Mouse (Mus musculus) right cerebral cortex, adult 2 months (tissue): ENCODE measurements around the gene Cyp11a1.
A peak's percentile ranks its signal among the peaks of the same experiment; 100 is the strongest.

ENCODE experiments used
- DNase-seq, 2 experiments: peaks; one replicate each; pipeline ENCODE4 v3.0.0; 2021 to 2022; ENCODE audit warnings: low spot score in 2 of 2

Cyp11a1 gene

DNA sequence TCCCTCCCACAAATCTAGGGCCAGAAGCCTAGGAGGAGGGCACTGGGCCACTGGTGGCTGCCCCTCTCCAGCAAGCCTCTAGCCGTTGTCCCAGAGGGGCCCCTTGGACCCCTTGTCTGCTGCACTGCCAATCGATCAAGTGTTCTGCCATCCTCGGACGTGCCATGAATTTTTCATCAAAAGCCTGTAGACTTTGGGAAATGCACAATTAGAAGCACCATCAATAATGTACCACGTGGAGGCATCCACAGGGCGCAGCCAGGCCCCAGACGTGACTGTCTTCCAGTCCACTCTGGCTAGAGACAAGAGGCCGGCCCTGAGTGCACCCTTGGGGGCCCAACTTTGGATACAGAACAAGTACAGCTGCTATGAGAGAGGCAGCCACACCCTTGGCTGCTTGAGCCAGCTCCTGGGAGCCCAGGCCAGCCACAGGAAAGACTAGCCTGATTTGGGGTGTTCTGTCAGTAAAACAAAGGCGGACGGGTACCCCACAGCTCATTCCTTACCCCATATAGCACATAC, 37.3 kb downstream of the Cyp11a1 start:
- DNase-seq = no peak

DNA sequence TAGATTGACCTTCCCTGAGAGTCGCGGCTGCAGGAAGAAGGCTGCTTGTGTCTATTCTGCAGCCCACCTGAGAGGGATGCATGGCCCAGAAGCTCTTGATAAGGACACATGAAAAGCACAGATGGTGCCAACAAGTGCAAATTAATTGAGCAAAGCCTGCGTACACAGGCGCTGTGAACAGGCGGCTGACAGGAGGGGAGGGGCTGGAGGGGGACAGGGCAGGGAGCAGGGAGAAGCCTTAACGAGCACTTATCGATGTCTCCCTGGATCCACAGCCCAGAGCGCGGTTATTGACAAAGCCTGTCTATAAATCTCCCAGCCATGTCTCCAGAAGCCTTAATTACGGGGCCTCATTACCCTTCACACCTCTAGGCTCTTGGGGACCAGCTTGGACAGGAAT, 38.6 kb downstream of the Cyp11a1 start:
- no peak for DNase-seq

DNA sequence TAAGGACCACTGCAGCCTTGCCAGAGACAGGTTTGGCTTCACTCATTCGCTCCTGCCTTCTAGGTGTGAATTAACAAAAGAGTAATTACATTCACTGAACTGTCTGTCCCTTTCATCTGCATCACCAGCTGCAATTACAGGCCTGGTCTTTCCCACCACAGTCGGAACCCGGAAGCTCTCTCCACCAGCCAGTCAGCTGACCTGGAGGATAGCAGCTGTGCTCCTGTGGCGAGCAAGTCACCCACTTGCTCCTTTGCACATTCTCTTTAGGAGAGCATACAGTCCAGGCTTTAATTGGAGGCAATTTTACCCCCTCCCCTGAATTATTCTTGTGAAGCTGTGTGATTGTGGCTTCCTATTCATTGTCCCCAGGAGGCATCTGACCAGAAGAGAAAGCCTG, 39.4 kb downstream of the Cyp11a1 start:
- no peak for DNase-seq

DNA sequence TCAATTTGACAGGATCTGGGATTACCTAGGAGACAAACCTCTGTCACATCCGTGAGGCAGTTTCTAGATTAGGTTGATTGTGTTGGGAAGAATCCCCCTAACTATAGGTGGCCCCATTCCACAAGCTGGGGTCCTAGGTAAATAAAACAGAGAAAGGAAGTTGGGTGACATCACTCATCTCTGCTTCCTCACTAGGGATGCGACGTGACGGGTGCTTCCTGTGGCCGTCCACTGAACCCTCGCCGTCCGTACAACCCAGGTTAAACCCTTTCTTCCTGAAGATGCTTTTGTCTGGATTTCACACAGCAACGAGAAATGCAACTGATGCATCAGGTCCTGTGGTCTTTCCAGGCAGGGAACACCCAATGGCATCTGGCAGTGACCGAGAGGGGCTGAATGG, 40.9 kb downstream of the Cyp11a1 start:
- no peak for DNase-seq

DNA sequence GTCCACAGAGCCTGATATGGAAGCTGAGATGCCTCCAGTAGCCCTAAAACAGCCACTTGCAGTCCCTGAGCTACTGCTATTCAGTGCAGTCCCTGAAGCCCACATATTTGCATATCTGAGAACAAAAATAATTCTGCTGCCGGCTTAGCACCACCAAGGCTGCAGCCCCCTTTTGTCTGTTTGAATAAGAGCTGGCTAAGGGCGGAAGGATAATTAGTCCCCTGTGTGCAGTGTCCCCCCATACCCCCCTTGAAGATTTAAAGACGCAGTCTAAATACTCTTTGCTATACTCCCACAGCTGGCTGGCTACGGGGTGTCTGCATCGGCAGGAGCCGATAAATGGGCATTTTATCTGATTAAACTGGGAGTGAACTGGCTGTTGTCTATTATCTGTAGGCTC, 42.4 kb downstream of the Cyp11a1 start:
- DNase-seq = peak in 1 of 2 experiments; percentile 15

DNA sequence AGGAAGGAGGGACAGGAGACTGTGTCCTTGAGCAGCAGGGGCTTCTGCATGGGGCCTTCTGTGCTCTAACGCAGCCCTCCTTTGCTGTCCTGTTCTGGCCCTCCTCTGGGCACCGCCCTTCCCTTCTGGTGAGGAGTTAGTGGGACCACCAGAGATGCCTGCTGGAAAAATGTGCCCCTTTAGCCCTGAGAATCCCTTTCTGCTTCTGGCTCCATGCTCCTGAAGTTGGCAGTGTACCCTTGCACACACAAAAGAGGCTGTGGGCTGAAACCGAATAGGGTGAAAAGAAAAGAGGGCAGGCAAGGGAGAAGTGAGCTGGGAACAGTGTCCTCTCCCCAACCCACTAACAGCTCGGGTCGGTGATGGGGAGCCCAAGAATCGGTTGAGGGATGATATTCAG, 43.0 kb downstream of the Cyp11a1 start:
- DNase-seq = peak in 1 of 2 experiments; percentile 40

DNA sequence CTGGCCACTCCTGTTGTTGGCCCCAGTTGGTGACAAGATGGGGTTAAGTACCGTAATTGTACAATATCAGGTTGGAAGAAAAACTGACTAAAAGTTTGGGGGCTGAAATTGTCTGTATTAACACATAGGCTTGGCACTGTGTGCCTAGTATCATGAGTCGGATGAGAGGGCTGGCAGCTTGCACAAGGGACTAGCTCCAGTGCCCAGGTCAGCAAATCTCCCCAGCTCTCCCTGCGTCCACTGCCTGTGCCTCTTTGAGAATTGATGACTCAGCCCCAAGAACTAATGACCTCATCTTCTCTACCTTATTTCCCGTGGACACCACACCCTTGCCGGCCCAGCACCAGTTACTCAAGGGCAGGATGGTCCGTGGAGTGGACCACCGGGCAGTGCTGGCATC, 43.6 kb downstream of the Cyp11a1 start:
- no peak for DNase-seq

DNA sequence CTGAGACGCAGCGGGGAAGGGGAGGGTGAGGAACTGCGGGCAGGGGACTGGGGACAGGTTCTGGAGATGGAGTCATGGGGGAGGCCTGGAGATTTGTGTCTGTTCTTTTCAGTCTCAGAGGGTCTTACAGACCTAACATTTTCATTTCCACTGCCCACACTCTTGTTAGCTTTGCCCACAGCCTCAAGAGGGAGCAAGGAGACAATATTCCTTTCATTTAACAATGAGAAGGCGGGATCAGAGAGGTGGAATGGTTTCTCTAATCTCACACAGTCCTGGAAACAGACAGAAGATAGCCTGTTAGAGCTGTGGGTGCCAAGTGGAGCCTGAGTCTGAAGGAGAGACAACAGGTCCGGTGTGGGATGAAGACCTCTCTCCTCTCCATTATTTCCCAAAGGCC, 45.7 kb downstream of the Cyp11a1 start:
- DNase-seq = no peak

DNA sequence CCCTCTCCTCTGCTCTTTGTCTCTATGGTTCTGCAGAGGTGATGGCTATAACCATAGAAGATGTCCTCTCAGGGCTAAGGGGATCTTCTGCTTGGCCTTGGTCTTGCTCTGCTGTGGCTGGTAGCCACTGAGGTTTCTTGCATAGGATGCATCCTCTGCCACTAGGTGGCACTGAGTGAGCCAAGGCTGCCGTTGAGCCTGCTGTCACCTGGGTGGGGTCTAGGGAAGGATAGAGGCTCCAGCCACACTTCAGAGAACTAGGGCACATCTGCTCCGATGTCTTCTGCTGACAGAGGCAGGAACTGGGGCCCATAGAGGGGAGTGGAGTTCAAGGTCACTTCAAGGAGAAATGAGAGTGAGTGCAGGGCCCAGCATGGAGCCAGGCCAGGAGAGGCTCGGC, 46.9 kb downstream of the Cyp11a1 start:
- DNase-seq = peak; percentile 77 to 80

DNA sequence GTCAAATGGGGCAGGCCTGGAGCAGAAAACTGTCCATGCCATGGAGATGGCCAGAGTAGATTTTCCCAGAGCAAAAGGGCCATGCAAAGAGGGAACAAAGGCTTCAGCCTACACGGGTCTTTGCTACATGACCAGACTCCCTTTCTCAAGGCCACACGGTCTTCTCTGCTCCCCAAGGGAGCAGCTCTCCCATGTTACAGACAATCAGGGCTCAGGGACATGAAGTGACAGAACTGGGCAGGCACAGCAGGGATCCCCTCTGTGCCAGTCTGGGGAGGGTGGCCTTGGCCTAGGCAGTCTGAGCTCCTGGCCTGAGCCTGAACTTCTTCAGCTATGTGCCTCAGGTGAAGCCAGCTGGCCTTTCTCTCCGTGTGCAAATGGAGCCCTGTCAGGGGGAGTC, 47.3 kb downstream of the Cyp11a1 start:
- DNase-seq = no peak

DNA sequence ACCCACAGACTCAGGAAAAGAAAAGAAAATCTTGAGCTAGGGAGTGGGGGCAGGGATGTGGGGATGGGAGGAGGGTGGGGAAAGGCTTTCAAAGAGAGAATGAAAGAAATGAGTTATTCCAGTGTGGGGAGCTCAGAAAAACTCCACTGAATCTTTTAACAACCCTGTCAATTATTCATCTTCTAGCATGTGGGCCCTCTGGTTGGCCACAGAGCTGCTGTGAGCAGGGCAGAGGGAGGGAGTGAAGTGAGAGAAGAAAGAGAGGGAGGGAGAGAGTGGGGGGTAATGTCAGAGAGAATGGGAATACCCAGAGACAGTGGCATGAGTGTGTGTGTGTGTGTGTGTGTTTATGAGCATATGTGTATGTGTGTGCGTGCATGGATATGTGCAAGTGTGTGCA, 47.8 kb downstream of the Cyp11a1 start:
- no peak for DNase-seq

DNA sequence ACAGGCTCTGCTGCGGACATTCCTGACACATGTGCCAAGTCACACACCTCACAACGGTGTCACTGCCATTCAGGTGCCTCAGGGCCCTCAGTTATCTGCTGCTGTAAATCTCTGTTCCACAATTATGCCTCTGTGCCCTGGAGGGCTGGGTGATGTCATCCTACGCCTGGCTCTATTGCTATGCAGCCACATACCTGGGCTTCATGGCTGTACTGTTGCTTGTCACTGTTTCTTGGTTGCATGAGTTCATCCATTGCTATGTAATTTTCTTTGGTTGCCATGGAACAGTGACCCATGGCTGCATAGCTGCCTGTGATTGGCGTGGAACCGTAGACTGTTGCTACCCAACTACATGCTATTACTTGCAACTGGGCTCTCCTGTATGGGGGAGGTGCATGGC, 49.5 kb downstream of the Cyp11a1 start:
- no peak for DNase-seq

DNA sequence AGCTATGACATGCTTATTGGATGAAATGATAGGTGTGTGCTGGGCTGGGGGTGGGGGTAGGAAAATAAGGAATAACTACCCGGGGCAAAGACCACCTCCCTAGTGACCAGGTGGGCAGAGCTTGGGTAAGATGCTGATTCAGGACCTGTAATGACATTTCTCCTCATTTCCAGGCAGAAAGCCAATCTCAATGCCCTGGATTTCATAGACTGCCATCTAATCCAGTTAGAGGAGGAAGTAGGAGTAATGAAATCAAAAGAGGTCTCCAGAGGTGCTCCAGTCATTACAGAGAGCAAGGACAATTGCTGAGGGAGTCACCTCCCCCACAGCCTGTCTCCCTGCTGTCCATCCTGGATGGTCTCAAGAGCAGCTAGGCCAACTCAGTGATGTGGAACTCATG, 53.7 kb downstream of the Cyp11a1 start:
- no peak for DNase-seq

DNA sequence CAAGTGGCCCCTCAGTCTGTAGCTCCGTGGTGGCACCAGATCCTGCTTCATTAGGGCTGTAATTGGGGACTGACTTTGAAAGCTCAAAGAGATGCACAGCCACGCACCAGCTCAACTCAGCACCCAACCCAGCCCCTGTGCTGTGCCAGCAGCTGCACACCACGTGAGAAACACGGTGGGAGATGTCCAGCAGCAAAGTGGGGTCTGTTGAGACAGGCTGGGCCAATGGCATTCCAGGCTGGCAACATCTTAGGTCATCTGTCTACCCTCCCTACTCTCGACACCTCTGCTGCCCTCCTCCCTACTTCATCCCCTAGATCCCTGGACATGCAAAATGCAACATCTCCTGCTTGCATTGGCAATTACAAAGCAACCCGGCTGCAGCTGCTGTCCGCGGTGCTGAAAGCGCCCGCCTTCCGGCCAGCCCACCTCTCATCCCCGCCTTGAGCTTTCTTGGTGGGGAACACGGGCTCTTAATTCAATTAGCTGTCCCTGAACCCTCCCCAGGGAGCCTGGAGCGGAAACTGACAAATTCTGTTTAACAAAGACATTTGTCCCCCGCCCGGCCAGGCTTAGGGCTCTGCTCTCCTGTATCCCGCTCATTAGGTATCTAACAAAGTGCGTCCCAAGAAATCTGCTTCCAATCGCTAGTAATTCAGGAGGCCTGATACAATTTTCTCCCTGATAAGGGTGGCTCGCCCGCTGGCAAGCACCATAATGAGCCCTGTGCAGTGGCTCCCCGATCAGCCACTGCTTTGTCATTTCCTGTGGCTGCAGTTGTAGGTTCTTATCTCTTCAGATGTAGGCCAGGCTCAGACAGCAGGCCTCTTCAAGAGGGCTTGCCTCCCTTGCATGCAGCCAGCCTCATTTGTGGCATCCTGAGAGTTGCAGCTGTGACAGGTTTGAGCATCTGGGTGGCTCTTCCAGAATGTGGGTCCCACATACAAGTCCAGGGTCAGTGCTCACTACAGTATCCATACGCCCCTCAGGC, 54.8 kb downstream of the Cyp11a1 start:
- no peak for DNase-seq

DNA sequence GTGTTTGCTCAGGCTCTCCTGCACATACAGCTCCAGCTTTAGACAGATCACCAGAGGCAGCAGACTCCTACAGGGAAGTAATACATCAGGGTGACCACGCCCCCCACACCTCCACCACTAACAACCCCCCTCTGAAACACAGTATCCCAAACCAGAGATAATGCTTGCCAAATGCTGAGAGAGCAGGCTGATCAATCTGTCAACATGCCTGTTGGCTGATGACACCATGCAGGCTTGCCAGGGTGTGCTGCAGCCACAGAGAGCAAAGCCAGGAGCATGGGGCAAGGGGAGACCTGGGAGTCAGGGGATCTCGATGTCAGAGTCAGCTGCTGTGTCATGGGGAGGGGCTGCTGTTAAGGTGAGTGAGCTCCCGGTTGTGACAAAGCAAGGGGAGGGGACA, 57.3 kb downstream of the Cyp11a1 start, which contains the start of gene Stra6:
Gene Stra6, plus strand, starts transcription at position 258 of the 400 bp plus-strand sequence.
- DNase-seq = no peak

DNA sequence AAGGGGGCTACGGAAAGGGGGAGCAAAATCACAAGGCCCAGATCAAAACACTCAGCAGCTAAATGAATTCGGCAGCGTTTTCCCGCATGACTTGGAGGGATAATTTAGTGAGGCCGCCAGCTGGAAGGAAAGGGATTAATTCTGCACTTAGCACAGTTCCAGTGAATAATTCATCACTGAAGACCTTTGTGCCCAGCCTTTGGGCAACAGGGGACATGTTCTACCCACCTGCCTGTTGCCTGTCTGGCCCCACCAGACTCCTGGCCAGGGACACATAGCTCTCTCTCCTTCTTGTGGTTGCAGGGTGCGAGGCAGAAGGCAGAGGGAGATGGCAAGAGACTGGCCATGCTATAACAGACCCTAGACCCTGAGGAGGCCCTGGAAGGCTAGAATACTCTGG, 59.3 kb downstream of the Cyp11a1 start:
- DNase-seq = no peak

DNA sequence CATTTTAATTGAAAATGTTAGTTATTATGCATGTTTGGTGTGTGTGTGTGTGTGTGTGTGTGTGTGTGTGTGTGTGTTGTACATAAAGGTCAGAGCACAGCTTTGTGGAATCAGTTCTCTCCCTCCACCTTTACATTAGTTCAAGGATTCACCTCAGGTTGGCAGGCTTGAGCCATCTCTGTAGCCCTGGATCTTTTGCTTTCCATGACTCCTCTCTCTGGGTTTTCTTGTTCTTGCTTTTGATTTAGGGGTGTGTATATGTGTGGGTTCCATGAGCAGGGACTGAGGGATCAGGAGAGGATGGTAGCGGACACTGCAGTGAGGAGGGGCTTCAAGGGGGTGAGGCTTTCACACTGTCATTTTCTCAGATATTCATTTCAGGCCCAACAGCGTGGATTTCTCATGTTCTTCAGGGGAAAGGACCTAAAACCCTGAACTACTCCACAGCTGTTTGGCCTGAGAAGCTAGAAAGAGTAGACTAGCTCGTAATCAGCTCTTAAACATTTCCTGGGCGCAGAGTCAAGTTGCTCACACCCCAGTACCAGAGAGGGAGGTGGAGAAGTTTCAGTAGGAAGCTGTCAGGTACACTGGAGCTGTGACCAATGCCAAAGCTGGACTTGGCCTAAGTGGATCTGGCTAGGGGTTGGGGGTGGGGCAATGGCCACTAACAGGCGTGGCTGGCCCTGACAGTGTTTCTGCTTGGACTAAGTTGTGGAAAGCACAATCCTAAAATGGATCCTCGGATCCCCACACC, 59.9 kb downstream of the Cyp11a1 start:
- no peak for DNase-seq

DNA sequence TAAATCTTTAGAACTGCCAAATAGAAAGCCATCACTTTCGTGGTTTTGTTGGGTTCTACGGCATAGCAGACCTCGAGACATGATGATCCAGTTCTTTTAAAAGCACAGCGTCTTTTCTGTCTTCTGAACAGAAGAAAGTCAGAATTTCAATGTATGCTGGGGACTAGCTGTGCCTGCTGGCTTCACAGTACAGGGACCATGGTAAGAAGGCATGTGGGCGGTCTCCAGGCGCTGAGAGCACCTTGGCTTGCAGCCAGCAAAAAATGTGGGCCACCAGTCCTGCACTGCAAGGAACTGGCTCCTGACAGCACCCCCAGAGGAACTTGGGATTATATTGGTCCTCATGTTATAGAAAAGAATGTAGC, 60.5 kb downstream of the Cyp11a1 start:
- peak; percentile 79 to 81 for DNase-seq

DNA sequence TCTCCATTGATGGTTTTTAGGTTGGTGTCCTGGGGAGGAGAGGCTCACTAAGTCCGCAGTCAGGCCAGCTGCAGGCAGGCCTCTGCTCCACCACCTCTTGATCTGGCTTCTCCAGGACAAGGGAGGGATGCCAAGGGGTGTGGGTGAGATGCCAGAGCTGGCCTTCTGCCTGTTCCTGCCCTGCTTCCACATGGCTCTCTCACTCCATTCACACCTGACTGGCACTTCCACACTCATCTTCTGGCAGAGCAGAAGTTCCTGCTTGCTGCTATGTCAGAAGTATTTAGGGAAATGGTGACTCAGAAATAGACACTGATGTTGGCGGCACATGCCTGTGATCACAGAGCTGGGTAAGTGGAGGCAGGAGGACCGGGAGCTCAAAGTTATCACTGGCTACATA, 61.3 kb downstream of the Cyp11a1 start:
- DNase-seq = peak in 1 of 2 experiments; percentile 47

DNA sequence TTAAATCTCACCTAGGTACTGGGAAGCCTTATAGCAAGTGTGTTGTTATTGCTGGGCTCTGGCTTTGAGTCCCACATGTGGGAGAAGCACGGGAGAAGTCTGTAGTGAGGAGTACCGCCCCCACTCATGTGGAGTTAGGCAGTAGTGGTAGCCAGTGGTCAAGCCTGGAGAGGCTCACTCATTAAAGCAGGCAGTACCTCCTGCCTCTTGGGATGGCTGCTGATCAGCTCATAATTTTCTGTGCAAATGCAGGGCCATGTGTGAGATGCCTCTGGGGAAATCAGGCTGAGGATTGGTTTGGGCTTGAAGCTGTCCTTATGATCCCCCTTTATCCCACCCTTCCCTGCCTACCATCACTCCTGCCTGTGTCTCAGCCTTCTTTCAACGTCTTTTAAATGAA, 68.3 kb downstream of the Cyp11a1 start:
- DNase-seq = no peak
